Mouse (Mus musculus) stomach, embryonic 16.5 days (tissue): ENCODE results near the gene Myh2. TPM values are rescaled to one million over a fixed set of nuclear protein-coding genes. Genes with fewer than 3 reads are reported as not detected.

Experiments used
- ATAC-seq: fragments of 200-750 bp; cut with Nextera tagmentation; 2 replicates; pipeline ENCODE4 v1.8.0; 2017; ENCODE audit warnings: moderate number of reproducible peaks, moderate TSS enrichment; ENCODE audit not compliant: insufficient read depth, low FRiP score
- H3K27ac ChIP-seq: fragments of 300-500 bp; sonication (generic); 2 replicates; pipeline ENCODE4 v1.5.1; 2014; ENCODE audit warnings: low read length
- H3K27me3 ChIP-seq: fragments of 300-500 bp; sonication (generic); 2 replicates; pipeline ENCODE4 v1.6.1; 2014; ENCODE audit warnings: low read length, control low read depth, mixed read lengths; ENCODE audit not compliant: control insufficient read depth, insufficient read depth
- H3K36me3 ChIP-seq: fragments of 300-500 bp; sonication (generic); 2 replicates; pipeline ENCODE4 v1.6.1; 2014; ENCODE audit warnings: low read length; ENCODE audit not compliant: control insufficient read depth, insufficient read depth
- H3K4me1 ChIP-seq: fragments of 300-500 bp; sonication (generic); 2 replicates; pipeline ENCODE4 v1.6.1; 2014; ENCODE audit warnings: low read length, control low read depth, mixed read lengths; ENCODE audit not compliant: control insufficient read depth, insufficient read depth
- H3K4me2 ChIP-seq: fragments of 300-500 bp; sonication (generic); 2 replicates; pipeline ENCODE4 v1.6.1; 2014; ENCODE audit warnings: low read depth, low read length, mixed read lengths
- H3K4me3 ChIP-seq: fragments of 300-500 bp; sonication (generic); replicated peaks from 2 replicates; pipeline ENCODE4 v1.5.1; 2014; ENCODE audit warnings: mild to moderate bottlenecking, low read length
- H3K9ac ChIP-seq: fragments of 300-500 bp; sonication (generic); 2 replicates; pipeline ENCODE4 v1.6.1; 2014; ENCODE audit warnings: low read length
- H3K9me3 ChIP-seq: fragments of 300-500 bp; sonication (generic); replicated peaks from 2 replicates; pipeline ENCODE4 v1.6.1; 2016; ENCODE audit warnings: low read length, control low read depth; ENCODE audit not compliant: control insufficient read depth
- WGBS: fragments of 180-500 bp; shearing (Covaris S2); extraction: QIAGEN DNeasy Blood & Tissue Kit; methylation state at CpG from one replicate; pipeline ENCODE4 v1.1.7; 2014; 5-methylcytosine and 5-hydroxymethylcytosine counted together
- polyA plus RNA-seq: library from polyadenylated mRNA; unstranded; fragments of >200 nt; fragmentation: Nextera tagmentation; extraction: Ambion mirVana; gene quantifications from 2 replicates; pipeline ENCODE4 v1.2.1, GENCODE M21; 2015

Myh2 gene
- polyA plus RNA-seq, 1 experiment from 2014 or later: 0.21 TPM

DNA sequence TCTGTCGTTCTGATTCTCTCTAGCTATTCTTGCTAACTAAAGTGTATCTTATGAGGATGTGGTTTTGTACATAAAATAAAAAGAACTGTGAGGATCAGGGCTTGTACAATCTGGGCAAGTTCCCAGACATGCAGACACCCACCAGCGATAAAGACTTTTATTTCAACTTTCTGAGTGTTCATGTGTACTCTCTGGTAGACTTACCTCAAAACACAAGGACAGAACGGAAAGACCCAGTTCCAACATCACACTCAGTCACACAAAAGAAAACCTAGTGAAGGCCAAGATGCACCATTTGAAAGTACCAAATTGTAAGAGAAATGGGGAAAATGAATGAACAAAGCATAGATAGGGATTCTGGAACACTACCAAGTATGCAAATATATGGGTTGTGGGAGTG, 57.9 kb downstream of the Myh2 start:
- Histone ChIP-seq H3K9me3 (no peaks in the 10 kb centered on the region; the same call in 1 of the 2 replicates), H3K27me3 (no peaks in the 10 kb centered on the region), H3K4me3 (no peak overlapping the region), H3K9ac (no peak overlapping the region), H3K4me2 (no peak overlapping the region), H3K4me1 (no peaks in the 10 kb centered on the region), H3K27ac (no peak overlapping the region), H3K36me3 (no peaks in the 10 kb centered on the region)
- no peak for ATAC-seq
- WGBS: 75% methylated on average over 3 of the region's 3 CpGs

DNA sequence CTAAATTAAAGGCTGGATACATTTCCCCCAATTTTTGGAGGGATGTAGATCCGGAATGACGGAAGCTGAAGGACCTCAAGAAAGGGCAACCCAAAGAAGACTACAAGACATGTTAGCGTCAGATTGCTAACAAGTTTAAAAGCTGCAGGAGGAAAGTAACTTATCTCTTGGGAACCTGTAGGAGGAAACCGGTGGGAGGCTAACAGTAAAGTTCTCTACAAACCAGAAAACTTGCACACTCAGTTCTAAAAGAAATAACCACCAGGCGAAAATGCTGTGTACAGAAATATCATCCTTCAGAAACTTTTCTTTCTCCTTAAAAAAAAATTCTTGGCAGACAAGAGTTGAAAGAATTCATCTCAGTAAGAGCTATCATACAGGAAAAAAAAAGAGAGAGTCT, 58.3 kb downstream of the Myh2 start:
- Histone ChIP-seq H3K27me3 (no peaks in the 10 kb centered on the region), H3K36me3 (no peaks in the 10 kb centered on the region), H3K27ac (no peak overlapping the region; the same call in 1 of the 2 replicates), H3K9me3 (no peaks in the 10 kb centered on the region; the same call in 1 of the 2 replicates), H3K4me1 (peaks cover 1% of the 10 kb centered on the region; the same call in 1 of the 2 replicates), H3K4me2 (no peak overlapping the region), H3K4me3 (no peak overlapping the region), H3K9ac (no peak overlapping the region)
- no peak for ATAC-seq
- 74% methylated on average over 5 of the region's 5 CpGs for WGBS

DNA sequence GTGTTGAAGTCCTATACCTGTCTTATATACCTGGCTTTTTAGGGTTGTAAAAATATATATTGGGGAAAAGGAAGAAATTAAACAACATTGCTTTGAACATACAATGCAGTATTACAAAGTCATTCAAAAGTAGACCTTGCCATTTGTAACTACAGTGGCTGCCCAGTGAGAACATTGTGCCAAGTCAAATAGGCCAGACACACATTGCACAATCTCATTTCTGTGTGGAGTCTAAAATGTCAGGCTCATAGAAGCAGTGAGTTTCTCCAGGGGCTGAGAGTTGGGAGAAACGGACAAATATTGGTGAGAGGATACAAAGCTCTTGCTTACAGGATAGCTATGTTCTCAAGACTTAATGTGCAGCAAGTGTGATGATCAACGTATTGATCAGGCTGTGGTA, 59.1 kb downstream of the Myh2 start:
- no peaks in the 10 kb centered on the region for H3K27me3 ChIP-seq
- H3K27ac ChIP-seq: no peak overlapping the region
- peaks cover 2% of the 10 kb centered on the region; the same call in 1 of the 2 replicates for H3K4me1 ChIP-seq
- WGBS: 84% methylated on average over 2 of the region's 2 CpGs
- no peak overlapping the region for H3K4me2 ChIP-seq
- no peaks in the 10 kb centered on the region; the same call in 1 of the 2 replicates for H3K9me3 ChIP-seq
- H3K4me3 ChIP-seq: no peak overlapping the region
- no peak overlapping the region for H3K9ac ChIP-seq
- ATAC-seq: no peak
- no peaks in the 10 kb centered on the region for H3K36me3 ChIP-seq

DNA sequence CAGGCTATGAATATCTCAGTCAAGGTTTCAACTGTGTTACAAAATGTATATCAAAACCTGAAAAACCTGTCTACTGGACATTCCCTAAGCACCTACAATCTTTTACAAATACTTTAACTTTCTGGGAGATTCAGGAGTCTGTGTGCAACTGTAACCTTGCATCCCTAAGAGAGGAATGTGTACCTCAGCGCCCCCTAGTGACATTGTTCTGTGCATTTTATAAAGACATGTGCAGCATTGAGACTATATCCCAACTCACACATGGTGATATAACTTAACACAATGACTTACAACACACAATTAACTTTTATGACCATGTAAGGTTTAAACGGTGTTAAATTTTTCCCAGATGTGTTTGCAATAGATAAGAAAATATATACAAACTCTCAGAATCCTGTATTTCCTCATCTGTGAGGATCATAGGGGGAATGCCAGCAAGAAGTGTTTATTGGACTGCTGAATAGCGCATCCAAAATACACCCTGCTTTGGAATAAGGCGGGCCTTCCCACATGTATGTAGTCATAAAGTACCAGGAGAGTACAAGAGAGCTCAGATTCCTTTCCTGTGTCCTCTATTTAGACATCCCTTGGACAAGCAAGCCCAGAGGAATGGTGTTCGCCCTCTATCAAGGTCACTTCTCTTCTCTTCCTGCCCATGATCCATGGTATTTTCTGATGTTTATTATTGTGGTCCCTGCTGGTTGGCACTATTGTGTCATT, 65.0 kb downstream of the Myh2 start:
- 63% methylated on average over 5 of the region's 5 CpGs for WGBS
- Histone ChIP-seq H3K9ac (no peak overlapping the region), H3K27me3 (no peaks in the 10 kb centered on the region), H3K27ac (no peak overlapping the region), H3K36me3 (no peaks in the 10 kb centered on the region), H3K9me3 (no peaks in the 10 kb centered on the region; the same call in 1 of the 2 replicates), H3K4me1 (peaks cover 2% of the 10 kb centered on the region; the same call in 1 of the 2 replicates), H3K4me2 (no peak overlapping the region), H3K4me3 (no peak overlapping the region)
- ATAC-seq: no peak

DNA sequence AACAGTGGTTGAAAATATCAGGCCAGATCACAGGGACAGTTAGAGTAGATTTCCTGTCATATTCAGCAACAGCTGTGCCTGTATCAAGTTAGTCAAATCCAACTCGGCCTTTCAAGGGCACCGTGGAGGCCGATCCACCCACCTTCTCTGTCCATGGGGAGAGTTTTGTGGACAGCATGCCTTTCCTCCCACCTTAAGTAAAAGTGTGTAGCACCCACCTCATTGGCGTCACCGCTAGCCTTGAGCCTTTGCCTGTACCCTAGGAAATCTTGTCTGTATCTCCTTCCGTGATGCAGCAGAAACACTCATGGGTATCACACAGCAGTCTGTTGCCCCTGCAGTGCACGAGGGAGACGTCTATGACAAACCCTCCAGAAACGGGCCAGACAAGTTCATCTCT, 66.0 kb downstream of the Myh2 start:
- Histone ChIP-seq H3K9ac (no peak overlapping the region), H3K27ac (no peak overlapping the region), H3K4me3 (no peak overlapping the region), H3K27me3 (no peaks in the 10 kb centered on the region), H3K4me2 (no peak overlapping the region), H3K9me3 (no peaks in the 10 kb centered on the region; the same call in 1 of the 2 replicates), H3K4me1 (peaks cover 2% of the 10 kb centered on the region; the same call in 1 of the 2 replicates), H3K36me3 (no peaks in the 10 kb centered on the region)
- ATAC-seq: no peak
- 81% methylated on average over 9 of the region's 9 CpGs for WGBS

DNA sequence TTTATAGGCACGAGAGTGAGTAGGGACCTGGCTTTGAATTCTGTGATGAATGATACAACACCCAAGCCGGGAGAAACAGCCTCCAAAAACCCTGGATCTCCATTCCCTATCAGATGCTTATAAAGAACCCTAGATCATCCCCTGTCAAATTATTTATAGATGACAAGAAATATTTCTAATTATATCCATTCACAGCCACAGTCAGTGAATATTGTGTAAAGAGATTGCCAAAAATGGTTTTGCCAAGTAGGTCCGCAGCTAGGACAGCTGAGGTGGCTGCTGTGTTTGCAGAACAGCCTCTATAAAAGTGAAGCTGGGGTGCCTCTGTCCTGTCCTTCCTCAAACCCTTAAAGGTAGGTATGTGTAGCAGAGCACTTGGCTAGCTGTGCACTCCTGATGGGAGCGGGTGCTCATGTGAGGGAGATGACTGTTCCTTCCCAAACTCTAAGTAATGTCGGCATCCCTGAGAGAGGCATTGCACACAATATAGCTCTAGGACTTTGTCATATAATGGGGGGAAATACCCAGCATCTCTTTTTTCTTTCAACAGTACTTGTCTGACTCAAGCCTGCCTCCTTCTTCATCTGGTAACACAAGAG, 66.8 kb downstream of the Myh2 start, which contains the start of gene Myh4:
Myh4 (plus strand) TSS at position 549 of the 599 bp plus-strand sequence.
- H3K9ac ChIP-seq: no peak within 1 kb of the TSS
- H3K36me3 ChIP-seq: no peaks in the 10 kb centered on the region
- H3K4me1 ChIP-seq: peaks cover 2% of the 10 kb centered on the region; the same call in 1 of the 2 replicates
- no peak within 1 kb of the TSS for H3K27ac ChIP-seq
- no peak within 1 kb of the TSS for H3K4me3 ChIP-seq
- WGBS: 76% methylated on average over 5 of the region's 5 CpGs
- no peaks in the 10 kb centered on the region for H3K27me3 ChIP-seq
- no peak within 1 kb of the TSS for H3K4me2 ChIP-seq
- no peak for ATAC-seq
- no peaks in the 10 kb centered on the region; the same call in 1 of the 2 replicates for H3K9me3 ChIP-seq

DNA sequence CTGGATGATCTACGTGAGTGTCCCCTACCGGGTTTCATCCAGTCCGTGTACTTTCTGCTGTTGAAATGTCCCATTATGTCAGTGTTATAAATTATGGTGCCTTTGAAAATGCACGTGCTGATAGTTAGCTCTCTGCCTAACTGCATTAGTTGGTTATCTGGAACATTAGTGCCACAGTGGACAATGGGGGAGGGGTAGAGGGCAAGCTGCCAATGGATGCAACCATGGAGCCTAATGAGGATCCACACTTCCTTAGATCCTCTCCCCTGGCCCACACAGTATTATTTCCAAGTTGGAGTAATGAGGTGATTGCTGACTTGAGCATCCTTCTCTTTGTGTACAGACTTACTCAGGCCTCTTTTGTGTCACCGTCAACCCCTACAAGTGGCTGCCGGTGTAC, 70.2 kb downstream of the Myh2 start:
- no peaks in the 10 kb centered on the region for H3K9me3 ChIP-seq
- no peak overlapping the region for H3K4me3 ChIP-seq
- no peaks in the 10 kb centered on the region for H3K36me3 ChIP-seq
- ATAC-seq: no peak
- WGBS: 73% methylated on average over 6 of the region's 6 CpGs
- no peaks in the 10 kb centered on the region for H3K4me1 ChIP-seq
- no peak overlapping the region for H3K9ac ChIP-seq
- H3K4me2 ChIP-seq: no peak overlapping the region
- no peak overlapping the region for H3K27ac ChIP-seq
- H3K27me3 ChIP-seq: no peaks in the 10 kb centered on the region

Other genes starting within 250 kb of the Myh2 start
- gene Tmem238l, start 214.4 kb upstream of the Myh2 start, polyA plus RNA-seq: 0.91 and 1.0 TPM in 2 replicates
- gene Tmem220, start 145.9 kb upstream of the Myh2 start, polyA plus RNA-seq: 1.8 and 3.6 TPM in 2 replicates
- gene Adprm, start 118.4 kb upstream of the Myh2 start, polyA plus RNA-seq: 26.6 and 27.1 TPM in 2 replicates
- 15.0 TPM in 2 replicates for gene Sco1, start 118.4 kb upstream of the Myh2 start, polyA plus RNA-seq
- gene Myh3, start 92.7 kb upstream of the Myh2 start, polyA plus RNA-seq: 1.9 and 40.3 TPM in 2 replicates
- 0.14 and 0.83 TPM in 2 replicates for gene Myh1, start 29.0 kb downstream of the Myh2 start, polyA plus RNA-seq
- 0.04 and 2.0 TPM in 2 replicates for gene Myh4, start 67.0 kb downstream of the Myh2 start, polyA plus RNA-seq
- gene Myh8, start 106.1 kb downstream of the Myh2 start, polyA plus RNA-seq: 4.5 and 133 TPM in 2 replicates
- 0.22 TPM in 1 of 2 replicates, not detected in the other for gene Myh13, start 150.6 kb downstream of the Myh2 start, polyA plus RNA-seq